Mouse (Mus musculus) neural tube, embryonic 10.5 days (tissue): ENCODE data around the gene Slk.

Experiments
- DNase-seq: peaks from one replicate; pipeline ENCODE4 v3.0.0-alpha.2; 2017; ENCODE audit warnings: low spot score; ENCODE audit errors: extremely low spot score

Gene Slk

GRCm38 (mm10) chr19:47579225-47579787, at the start of gene Slk:
Gene Slk (plus strand): TSS chr19:47579678.
- DNase-seq = peak; percentile 84

- DNase-seq = no peak
These were observed 48.2 kb upstream of the Slk start for GRCm38 (mm10) chr19:47531309-47531708.

- no peak for DNase-seq
These were observed 47.0 kb upstream of the Slk start for GRCm38 (mm10) chr19:47532449-47532848.

GRCm38 (mm10) chr19:47534131-47534530, 45.3 kb upstream of the Slk start:
- no peak for DNase-seq

GRCm38 (mm10) chr19:47536521-47537299, 42.8 kb upstream of the Slk start:
- DNase-seq = peak; percentile 99

- no peak for DNase-seq
These were observed 42.1 kb upstream of the Slk start, which contains the start of gene Stn1 for GRCm38 (mm10) chr19:47537300-47537792. Gene Stn1 (minus strand): TSS chr19:47537507.

- DNase-seq = no peak
These were observed 41.6 kb upstream of the Slk start for GRCm38 (mm10) chr19:47537879-47538278.

- no peak for DNase-seq
These were observed 40.7 kb upstream of the Slk start for GRCm38 (mm10) chr19:47538801-47539200.

- DNase-seq = no peak
These were observed 37.0 kb upstream of the Slk start for GRCm38 (mm10) chr19:47542441-47542840.

- no peak for DNase-seq
These were observed 34.4 kb upstream of the Slk start for GRCm38 (mm10) chr19:47545055-47545454.

GRCm38 (mm10) chr19:47545528-47545927, 34.0 kb upstream of the Slk start:
- no peak for DNase-seq

GRCm38 (mm10) chr19:47548432-47549076, 30.9 kb upstream of the Slk start:
- DNase-seq = no peak

GRCm38 (mm10) chr19:47549174-47549573, 30.3 kb upstream of the Slk start:
- no peak for DNase-seq

- DNase-seq = no peak
These were observed 29.9 kb upstream of the Slk start for GRCm38 (mm10) chr19:47549584-47549983.

GRCm38 (mm10) chr19:47559145-47559544, 20.3 kb upstream of the Slk start:
- DNase-seq = no peak

- DNase-seq = no peak
These were observed 19.5 kb upstream of the Slk start for GRCm38 (mm10) chr19:47559751-47560512.

GRCm38 (mm10) chr19:47560544-47561161, 18.8 kb upstream of the Slk start:
- no peak for DNase-seq

GRCm38 (mm10) chr19:47561996-47562441, 17.5 kb upstream of the Slk start:
- DNase-seq = no peak

- no peak for DNase-seq
These were observed 15.8 kb upstream of the Slk start for GRCm38 (mm10) chr19:47563715-47564114.

GRCm38 (mm10) chr19:47565031-47565654, 14.3 kb upstream of the Slk start:
- DNase-seq = no peak

- no peak for DNase-seq
These were observed 13.5 kb upstream of the Slk start for GRCm38 (mm10) chr19:47565994-47566393.
